Mouse (Mus musculus) left cerebral cortex, adult 2 months (tissue): ENCODE results near the gene Ninj2. TPM values are rescaled to one million over a fixed set of nuclear protein-coding genes. Genes with fewer than 3 reads are reported as not detected.
A peak's percentile ranks its signal among the peaks of the same experiment; 100 is the strongest.

Experiments
- DNase-seq, 2 experiments: peaks; one replicate each; pipeline ENCODE4 v3.0.0; 2021 to 2022; ENCODE audit warnings: low spot score in 2 of 2, mixed read lengths in 1 of 2; ENCODE audit errors: extremely low spot score in 1 of 2
- H3K27ac ChIP-seq: fragments of 200-600 bp; 2 replicates; pipeline ENCODE4 v1.8.1; 2022
- H3K4me3 ChIP-seq: fragments of 200-600 bp; 2 replicates; pipeline ENCODE4 v1.8.1; 2022
- CTCF ChIP-seq: fragments of 200-600 bp; IDR thresholded peaks from 2 replicates; pipeline ENCODE4 v1.8.1; 2022; ENCODE audit warnings: antibody characterized with exemption, mild to moderate bottlenecking, moderate library complexity
- intact Hi-C: fragments of 180-260 bp; cut with DNase I; formaldehyde crosslinking; loops from one replicate; pipeline ENCODE4 v1.15.1; 2025
- total RNA-seq, 2 experiments: library from RNA; stranded (reverse); gene quantifications; 2 replicates each; pipeline ENCODE4 v1.2.3; 2021

The Ninj2 gene
- total RNA-seq, 2 experiments from 2014 or later = 0.56 to 1.3 TPM

DNA sequence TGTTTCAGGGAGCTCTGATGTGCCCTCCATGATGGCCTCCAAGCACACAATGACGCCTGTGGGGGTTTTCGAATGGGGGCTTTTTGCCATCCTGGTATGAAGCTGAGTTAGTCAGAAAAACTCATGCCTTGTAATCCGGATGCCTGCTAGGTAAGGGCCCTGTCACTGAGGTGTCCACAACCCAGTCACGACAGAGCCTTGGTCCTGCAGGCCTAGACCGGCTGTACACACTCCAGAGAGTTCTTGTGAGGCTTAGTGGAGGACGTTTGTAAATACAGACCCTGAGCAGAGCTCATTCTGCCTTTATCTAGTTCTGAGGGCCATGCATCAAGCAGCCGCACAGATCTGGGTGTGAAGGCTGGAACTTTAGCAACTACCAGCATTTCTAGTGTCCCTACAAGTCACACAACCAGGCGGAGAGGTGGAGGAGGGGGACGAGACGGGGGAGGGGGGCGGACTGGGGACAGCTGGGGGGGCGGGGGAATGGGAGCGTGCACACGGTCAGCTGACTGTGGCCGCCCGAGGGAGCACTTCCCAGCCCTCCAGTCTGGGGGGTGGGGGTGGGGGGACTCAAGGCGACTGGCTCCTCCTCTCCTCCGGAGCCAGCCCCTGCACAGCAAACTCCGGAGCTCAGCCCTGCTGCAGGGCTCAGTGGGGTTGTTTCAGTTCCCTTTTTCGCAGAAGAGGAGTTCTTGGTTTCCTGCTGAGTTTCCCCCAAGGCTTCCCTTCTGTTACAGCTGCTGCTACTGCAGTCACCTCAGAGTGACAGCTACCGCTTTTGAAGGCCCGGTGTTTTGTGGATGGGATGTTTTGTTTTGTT lies 19.0 kb downstream of the Ninj2 start:
- intact Hi-C loops = loop anchor here (5.0 kb wide), 1 partner anchor 80 kb away; no protein-coding TSS in a partner anchor
- Histone ChIP-seq H3K4me3 (peak overlapping the region; percentile 31; the same call in 1 of the 2 replicates), H3K27ac (peak overlapping the region; percentile 71)
- peak; percentile 41 to 55 for DNase-seq
- TF ChIP-seq CTCF = no peak; the same call in 1 of the 2 replicates

DNA sequence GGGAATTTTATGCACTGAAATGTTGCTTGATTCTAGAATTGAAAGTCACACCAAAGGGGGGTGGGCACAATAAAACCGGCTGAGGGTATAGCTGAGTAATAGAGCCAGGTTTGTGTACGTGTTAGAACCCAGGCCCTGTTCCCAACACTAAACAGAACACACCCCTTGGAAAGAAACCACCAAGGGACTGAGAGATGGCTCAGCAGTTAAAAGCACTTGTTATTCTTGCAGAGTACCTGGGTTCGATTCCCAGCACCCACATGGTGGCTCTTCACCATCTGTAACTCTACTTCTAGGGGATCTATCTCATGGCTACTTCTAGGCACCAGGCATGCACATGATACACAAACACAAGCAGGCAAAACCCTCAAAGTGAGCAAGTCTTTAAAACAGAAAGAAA lies 20.7 kb downstream of the Ninj2 start:
- no peak for TF ChIP-seq CTCF
- Histone ChIP-seq H3K4me3 (no peak overlapping the region), H3K27ac (peak overlapping the region; percentile 47; the same call in 1 of the 2 replicates)
- DNase-seq = no peak
- intact Hi-C loops = loop anchor here (5.0 kb wide), 1 partner anchor 78 kb away; no protein-coding TSS in a partner anchor

DNA sequence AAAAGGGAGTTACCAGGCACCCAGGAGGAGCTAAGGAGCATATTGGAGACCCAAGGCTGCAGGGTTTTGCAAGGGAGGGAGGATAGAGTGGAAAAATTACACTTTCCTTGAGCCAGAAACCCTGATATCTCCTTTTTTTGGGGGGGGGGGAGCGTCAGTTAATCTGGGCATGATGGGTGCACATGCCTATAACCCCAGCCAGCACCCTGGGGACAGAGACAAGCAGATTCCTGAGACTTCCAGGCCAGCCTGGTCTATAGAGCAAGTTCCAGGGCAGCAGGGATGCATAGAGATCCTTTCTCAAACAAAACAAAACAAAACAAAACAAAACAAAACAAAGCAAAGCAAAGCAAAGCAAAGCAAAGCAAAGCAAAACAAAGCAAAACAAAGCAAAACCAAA lies 21.1 kb downstream of the Ninj2 start:
- no peak for DNase-seq
- intact Hi-C loops = loop anchor here (5.0 kb wide), 1 partner anchor 78 kb away; no protein-coding TSS in a partner anchor
- TF ChIP-seq CTCF = no peak
- peak overlapping the region; percentile 69 for H3K27ac ChIP-seq
- H3K4me3 ChIP-seq = no peak overlapping the region

DNA sequence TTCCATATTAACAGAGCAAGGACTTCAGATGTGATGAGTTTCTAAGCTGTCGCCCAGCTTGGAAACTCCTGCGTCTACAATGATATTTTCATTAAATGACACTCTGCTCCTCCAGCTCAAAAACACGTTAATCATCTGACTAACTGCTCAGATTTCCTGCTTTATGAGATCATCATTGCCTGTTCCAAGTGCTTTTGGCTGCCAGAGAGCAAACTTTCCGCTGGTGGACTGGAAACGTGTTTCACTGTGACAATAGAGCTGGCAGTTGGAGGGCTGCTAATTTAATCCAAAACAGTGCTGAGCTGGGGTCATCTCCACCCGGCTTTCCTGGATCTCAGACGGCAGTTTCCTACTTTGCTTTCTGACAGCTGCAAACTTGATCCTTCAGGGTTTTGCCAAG lies 21.5 kb downstream of the Ninj2 start:
- no peak overlapping the region for H3K4me3 ChIP-seq
- DNase-seq = no peak
- H3K27ac ChIP-seq = peak overlapping the region; percentile 69
- no peak for TF ChIP-seq CTCF
- intact Hi-C loops = loop anchor here (5.0 kb wide), 1 partner anchor 78 kb away; no protein-coding TSS in a partner anchor

DNA sequence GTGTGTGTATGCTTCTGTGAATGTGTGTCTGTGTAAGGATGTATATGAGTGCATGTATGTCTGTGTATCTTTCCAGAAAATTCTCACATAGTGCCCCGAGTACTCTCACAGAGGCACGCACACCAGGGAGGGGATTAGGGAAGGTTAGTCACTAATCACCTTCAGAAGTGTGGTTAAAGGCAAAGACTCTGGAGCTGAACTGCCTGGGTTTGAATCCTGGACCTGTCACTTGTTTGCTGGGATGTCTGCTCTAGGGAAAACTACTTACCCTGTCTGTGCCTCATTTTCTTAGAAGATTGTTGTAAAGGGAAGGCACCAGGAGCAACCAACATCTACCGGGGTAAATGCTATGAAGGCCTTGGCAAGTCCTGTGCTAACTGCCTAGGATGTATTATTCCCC lies 22.3 kb downstream of the Ninj2 start:
- no peak for TF ChIP-seq CTCF
- no peak for DNase-seq
- Histone ChIP-seq H3K4me3 (no peak overlapping the region), H3K27ac (no peak overlapping the region)
- intact Hi-C loops = no loop called here

DNA sequence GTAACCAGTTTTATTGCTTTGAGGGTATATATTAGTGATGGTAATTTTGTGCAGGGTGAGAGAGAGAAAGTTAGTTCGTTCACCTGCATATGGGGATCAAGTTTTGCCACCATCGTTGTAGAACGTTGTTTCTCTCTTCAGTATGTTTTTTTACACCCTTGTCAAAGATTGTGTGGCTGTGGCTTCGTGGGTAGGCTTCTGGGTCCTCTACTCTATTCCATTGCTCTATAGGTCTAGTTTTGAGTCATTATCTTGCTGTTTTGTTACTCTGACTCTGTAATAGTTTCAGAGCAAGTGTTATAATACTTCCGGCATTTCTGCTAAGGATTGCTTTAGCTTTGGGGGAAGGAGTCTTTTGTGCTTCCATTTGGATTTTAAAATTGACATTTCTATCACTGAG lies 26.7 kb downstream of the Ninj2 start:
- intact Hi-C loops = no loop called here
- no peak for DNase-seq
- no peak overlapping the region for H3K27ac ChIP-seq
- H3K4me3 ChIP-seq = no peak overlapping the region
- TF ChIP-seq CTCF = no peak

DNA sequence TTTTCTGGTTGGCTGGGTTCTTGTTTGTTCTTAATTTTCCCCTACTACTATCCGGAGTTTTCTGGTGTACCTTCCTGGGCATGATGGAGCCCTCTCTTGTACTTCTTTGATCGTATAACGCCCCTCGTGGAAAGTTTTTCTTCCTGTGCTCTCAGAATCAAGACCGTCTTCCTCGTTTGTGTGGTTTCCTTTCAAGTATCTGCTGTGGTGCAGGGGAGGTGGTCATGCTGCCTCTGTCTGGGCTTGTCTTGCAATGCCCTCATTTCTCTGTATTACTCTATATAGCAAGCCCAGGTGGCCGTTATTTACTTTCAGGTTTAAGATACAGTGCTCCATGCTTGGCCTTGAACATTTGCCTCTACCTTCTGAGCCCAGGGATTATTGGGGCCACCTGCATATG lies 31.5 kb downstream of the Ninj2 start:
- DNase-seq = no peak
- Histone ChIP-seq H3K4me3 (no peak overlapping the region), H3K27ac (no peak overlapping the region)
- intact Hi-C loops = no loop called here
- TF ChIP-seq CTCF = no peak

DNA sequence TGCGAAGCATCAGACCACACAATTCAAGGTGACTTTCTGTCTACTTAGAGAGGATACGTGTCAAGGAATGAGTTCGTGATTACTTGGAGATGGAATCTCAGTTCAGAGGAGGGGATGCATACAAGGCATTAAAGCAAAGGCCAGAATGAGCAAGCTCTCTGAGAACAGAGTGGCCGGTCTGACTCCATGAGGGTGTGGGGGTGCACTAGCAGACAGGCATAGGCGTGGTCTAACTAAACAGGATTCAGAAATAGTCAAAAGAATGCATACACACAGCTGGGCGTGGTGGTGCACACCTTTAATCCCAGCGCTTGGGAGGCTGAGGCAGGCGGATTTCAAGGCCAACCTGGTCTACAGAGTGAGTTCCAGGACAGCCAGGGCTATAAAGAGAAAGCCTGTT lies 33.3 kb downstream of the Ninj2 start:
- intact Hi-C loops = no loop called here
- TF ChIP-seq CTCF = no peak
- no peak overlapping the region for H3K27ac ChIP-seq
- DNase-seq = no peak
- no peak overlapping the region for H3K4me3 ChIP-seq

DNA sequence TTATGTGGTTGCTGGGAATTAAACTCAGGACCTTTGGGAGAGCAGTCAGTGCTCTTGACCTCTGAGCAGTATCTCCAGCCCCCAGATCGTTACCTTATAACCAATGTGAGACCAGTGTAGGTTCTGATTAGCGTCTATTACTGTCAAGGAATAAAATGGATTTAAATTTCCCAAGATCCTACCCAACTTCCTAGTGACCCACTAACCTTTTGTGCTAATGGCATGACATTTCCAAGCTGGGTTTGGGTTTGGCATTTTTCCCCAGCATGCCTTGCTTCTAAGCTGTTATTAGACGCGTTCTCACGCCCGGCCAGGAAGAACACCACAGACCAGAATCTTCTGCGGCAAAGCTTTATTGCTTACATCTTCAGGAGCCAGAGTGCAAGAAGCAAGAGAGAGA lies 34.2 kb downstream of the Ninj2 start:
- no peak for DNase-seq
- no peak overlapping the region for H3K4me3 ChIP-seq
- intact Hi-C loops = no loop called here
- TF ChIP-seq CTCF = no peak
- H3K27ac ChIP-seq = no peak overlapping the region

DNA sequence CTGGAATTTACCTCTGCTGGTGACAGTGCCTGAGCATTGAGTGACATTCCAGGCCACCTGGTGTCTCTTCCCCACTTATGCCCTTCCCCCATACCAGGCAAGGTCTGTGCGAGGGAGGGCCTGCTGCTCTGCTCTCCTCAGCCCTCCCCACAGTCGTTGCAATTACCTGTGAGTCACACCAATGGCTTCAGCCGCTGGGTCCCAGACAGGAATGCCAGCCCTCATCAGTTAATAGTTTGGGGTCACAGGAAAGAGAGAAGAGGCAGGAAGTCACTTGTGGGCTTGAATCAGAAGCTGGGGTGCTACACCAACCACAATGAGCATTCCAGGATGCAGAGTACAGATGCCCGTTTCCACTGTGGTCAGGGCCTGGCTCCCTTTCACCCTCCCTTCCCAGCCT lies 41.6 kb downstream of the Ninj2 start:
- H3K4me3 ChIP-seq = no peak overlapping the region
- TF ChIP-seq CTCF = no peak
- intact Hi-C loops = no loop called here
- peak in 1 of 2 experiments; percentile 6 for DNase-seq
- no peak overlapping the region for H3K27ac ChIP-seq

DNA sequence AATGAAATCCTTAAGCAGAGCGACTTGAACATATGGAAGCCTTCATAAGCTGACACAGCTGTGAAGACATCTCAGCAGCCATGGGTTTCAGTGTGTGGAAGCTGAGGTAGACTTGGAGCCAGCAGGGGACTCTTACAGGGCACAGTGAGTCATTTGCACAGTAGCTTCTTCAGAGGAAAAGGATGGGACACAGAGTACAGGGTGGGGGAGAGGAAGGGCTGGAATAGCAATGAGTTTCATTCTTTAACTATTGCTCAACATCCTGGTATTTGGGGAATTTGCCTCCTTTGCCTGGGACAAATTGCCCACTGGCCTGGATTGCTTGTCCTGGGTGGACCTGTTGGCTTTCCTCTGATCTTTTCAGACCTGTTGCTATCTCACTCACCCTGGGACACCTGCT lies 52.3 kb downstream of the Ninj2 start:
- intact Hi-C loops = no loop called here
- Histone ChIP-seq H3K27ac (no peak overlapping the region), H3K4me3 (no peak overlapping the region)
- DNase-seq = no peak
- no peak for TF ChIP-seq CTCF

DNA sequence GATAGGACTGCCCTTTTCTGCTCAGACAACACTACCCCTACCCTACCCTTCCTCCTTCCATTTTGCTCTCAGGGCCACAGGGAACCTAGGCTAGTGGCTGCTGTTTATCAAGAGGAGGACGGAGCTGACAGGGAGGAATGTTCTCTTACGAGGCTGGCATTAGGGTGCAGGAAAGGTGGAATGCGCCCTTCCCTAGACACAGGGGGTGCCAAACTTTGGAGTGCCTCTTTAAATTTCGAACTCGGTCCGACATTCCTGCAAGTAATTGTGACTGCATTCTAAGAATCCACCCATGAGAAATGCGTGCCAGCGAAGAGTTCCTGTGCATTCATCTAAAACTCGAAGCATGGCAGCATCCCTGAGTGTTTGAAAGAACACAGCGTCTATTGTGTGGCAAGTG lies 53.5 kb downstream of the Ninj2 start:
- Histone ChIP-seq H3K4me3 (no peak overlapping the region), H3K27ac (no peak overlapping the region)
- no peak for DNase-seq
- intact Hi-C loops = no loop called here
- TF ChIP-seq CTCF = no peak

DNA sequence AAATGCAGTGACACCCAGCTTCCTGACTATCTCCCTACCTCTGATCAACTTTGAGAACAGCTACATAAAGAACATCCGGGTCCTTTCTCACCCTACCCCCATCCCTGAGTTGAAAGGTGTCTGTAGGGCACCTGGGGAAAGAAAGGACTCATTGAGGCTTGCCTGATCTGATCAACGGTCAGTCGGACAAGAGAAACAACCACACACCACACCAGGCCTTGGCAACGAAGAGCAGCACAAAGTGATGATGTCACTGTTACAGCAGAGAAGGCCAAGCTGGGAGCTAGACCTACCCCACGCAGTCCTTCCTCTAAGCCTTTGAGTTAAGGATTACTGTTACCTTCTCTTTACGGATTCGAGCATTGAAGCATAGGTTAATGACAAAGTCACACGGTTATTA lies 54.3 kb downstream of the Ninj2 start:
- no peak for TF ChIP-seq CTCF
- Histone ChIP-seq H3K4me3 (no peak overlapping the region), H3K27ac (no peak overlapping the region)
- intact Hi-C loops = no loop called here
- no peak for DNase-seq
